Mouse (Mus musculus): Measurements from ENCODE around the gene Nrl.

The Nrl gene

GRCm38 (mm10) chr14:55524785-55525184, at the start of gene Nrl:
Gene Nrl, minus strand, starts transcription at chr14:55524981.
- DNase-seq (ENCODE audit: low spot score): no peak

GRCm38 (mm10) chr14:55571760-55572159, 47.0 kb upstream of the Nrl start:
- no peak for DNase-seq (ENCODE audit: low spot score)

GRCm38 (mm10) chr14:55570588-55570987, 45.8 kb upstream of the Nrl start:
- no peak for DNase-seq (ENCODE audit: low spot score)

GRCm38 (mm10) chr14:55567496-55567895, 42.7 kb upstream of the Nrl start:
- no peak for DNase-seq (ENCODE audit: low spot score)

GRCm38 (mm10) chr14:55565748-55566147, 41.0 kb upstream of the Nrl start:
- DNase-seq (ENCODE audit: low spot score): no peak

- DNase-seq (ENCODE audit: low spot score): no peak
Measured at GRCm38 (mm10) chr14:55563249-55563648, 38.5 kb upstream of the Nrl start.

- DNase-seq (ENCODE audit: low spot score): no peak
Measured at GRCm38 (mm10) chr14:55561860-55562259, 37.1 kb upstream of the Nrl start.

- DNase-seq (ENCODE audit: low spot score): peak; percentile 97
Measured at GRCm38 (mm10) chr14:55560202-55561073, 35.7 kb upstream of the Nrl start, which contains the start of gene A730061H03Rik. Gene A730061H03Rik, minus strand, starts transcription at chr14:55560406.

- DNase-seq (ENCODE audit: low spot score): peak; percentile 86
Measured at GRCm38 (mm10) chr14:55559799-55560201, 35.0 kb upstream of the Nrl start, which contains the start of gene Dcaf11. Gene Dcaf11, plus strand, starts transcription at chr14:55560006.

GRCm38 (mm10) chr14:55558740-55559448, 34.1 kb upstream of the Nrl start:
- DNase-seq (ENCODE audit: low spot score): no peak

GRCm38 (mm10) chr14:55557587-55557986, 32.8 kb upstream of the Nrl start:
- DNase-seq (ENCODE audit: low spot score): no peak

GRCm38 (mm10) chr14:55557003-55557402, 32.2 kb upstream of the Nrl start:
- peak; percentile 77 for DNase-seq (ENCODE audit: low spot score)

GRCm38 (mm10) chr14:55555788-55556187, 31.0 kb upstream of the Nrl start:
- DNase-seq (ENCODE audit: low spot score): no peak

GRCm38 (mm10) chr14:55554635-55555034, 29.9 kb upstream of the Nrl start:
- no peak for DNase-seq (ENCODE audit: low spot score)

GRCm38 (mm10) chr14:55551794-55552193, 27.0 kb upstream of the Nrl start:
- DNase-seq (ENCODE audit: low spot score): no peak

GRCm38 (mm10) chr14:55551347-55551746, 26.6 kb upstream of the Nrl start:
- DNase-seq (ENCODE audit: low spot score): no peak

GRCm38 (mm10) chr14:55550191-55550590, 25.4 kb upstream of the Nrl start:
- no peak for DNase-seq (ENCODE audit: low spot score)

GRCm38 (mm10) chr14:55544334-55544733, 19.6 kb upstream of the Nrl start:
- DNase-seq (ENCODE audit: low spot score): peak; percentile 19

- no peak for DNase-seq (ENCODE audit: low spot score)
Measured at GRCm38 (mm10) chr14:55542268-55542667, 17.5 kb upstream of the Nrl start.

- peak; percentile 82 for DNase-seq (ENCODE audit: low spot score)
Measured at GRCm38 (mm10) chr14:55540787-55541321, 16.1 kb upstream of the Nrl start.

GRCm38 (mm10) chr14:55540067-55540786, 15.4 kb upstream of the Nrl start, which contains the start of gene Pck2:
Gene Pck2, plus strand, starts transcription at chr14:55540266.
- peak; percentile 90 for DNase-seq (ENCODE audit: low spot score)
